Mouse (Mus musculus): Measurements from ENCODE around the gene Rgs13.

DNA sequence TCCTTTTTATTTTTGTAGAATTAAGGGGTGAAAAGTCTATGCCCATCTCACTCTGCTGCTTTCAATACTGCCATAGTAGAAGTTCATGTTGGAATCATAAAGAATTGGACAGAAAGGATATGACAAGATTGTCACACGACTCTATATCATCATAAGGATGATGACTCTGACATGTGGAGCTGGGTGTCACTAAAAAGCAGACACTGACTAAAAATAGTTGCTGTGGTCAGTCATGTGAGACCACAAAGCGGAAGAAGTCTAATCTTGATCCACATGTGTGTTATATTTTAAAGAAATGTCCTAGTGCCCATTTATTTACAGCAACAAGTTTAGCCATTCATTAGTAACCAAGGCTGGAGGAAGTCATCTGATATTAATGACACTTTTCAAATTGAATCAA is 23.3 kb upstream of the Rgs13 start:
- TF ChIP-seq POLR2A (IDR thresholded peaks at IDR 0.05; ENCODE audit: control insufficient read depth, extremely low read depth, insufficient read depth, low read length, poor library complexity) (no peak), CTCF (IDR thresholded peaks at IDR 0.05; ENCODE audit: borderline replicate concordance, control insufficient read depth, extremely low read depth, insufficient read depth, low read length, poor library complexity) (no peak)
